Mouse (Mus musculus) brain, adult 2 months (tissue): ENCODE measurements at regions not wholly inside any gene's neighbourhood (a gene's known extent, or its start where the extent isn't known, plus 50 kb on each side); places are given as distances from the start of the nearest gene placed in this dataset.

Experiments used
- DNase-seq: peaks from one replicate; pipeline ENCODE4 v3.0.0; 2011; ENCODE audit warnings: low read depth, low spot score

GRCm38 (mm10) chr11:39298782-39299181, 1396.2 kb downstream of the Mat2b start:
- DNase-seq: no peak

- peak; percentile 1 for DNase-seq
Measured at GRCm38 (mm10) chr11:39255425-39255824, 1439.6 kb downstream of the Mat2b start.

GRCm38 (mm10) chr11:39228335-39228734, 1466.7 kb downstream of the Mat2b start:
- peak; percentile 0 for DNase-seq

- DNase-seq: no peak
Measured at GRCm38 (mm10) chr11:39224696-39225095, 1470.3 kb downstream of the Mat2b start.

- DNase-seq: no peak
Measured at GRCm38 (mm10) chr11:39223397-39223796, 1471.6 kb downstream of the Mat2b start.
